Mouse (Mus musculus) forebrain, embryonic 16.5 days (tissue): Measurements from ENCODE around the gene Atp8b2. TPM values are rescaled to one million over a fixed set of nuclear protein-coding genes. Genes with fewer than 3 reads are reported as not detected.

Experiments
- ATAC-seq: fragments of 200-750 bp; cut with Nextera tagmentation; 2 replicates; pipeline ENCODE4 v1.8.0; 2017; ENCODE audit warnings: mild to moderate bottlenecking, moderate library complexity
- H3K27ac ChIP-seq: fragments of 300-500 bp; sonication (generic); 2 replicates; pipeline ENCODE4 v1.5.1; 2014; ENCODE audit warnings: low read length, control low read depth
- H3K27me3 ChIP-seq: fragments of 300-500 bp; sonication (generic); replicated peaks from 2 replicates; pipeline ENCODE4 v1.6.1; 2014; ENCODE audit warnings: low read length; ENCODE audit not compliant: control insufficient read depth, insufficient read depth
- H3K36me3 ChIP-seq: fragments of 300-500 bp; sonication (generic); 2 replicates; pipeline ENCODE4 v1.6.1; 2014; ENCODE audit not compliant: control insufficient read depth, insufficient read depth
- H3K4me1 ChIP-seq: fragments of 300-500 bp; sonication (generic); replicated peaks from 2 replicates; pipeline ENCODE4 v1.6.1; 2014; ENCODE audit warnings: low read length; ENCODE audit not compliant: control insufficient read depth, insufficient read depth
- H3K4me2 ChIP-seq: fragments of 300-500 bp; sonication (generic); 2 replicates; pipeline ENCODE4 v1.6.1; 2014; ENCODE audit warnings: mild to moderate bottlenecking, low read length, control low read depth
- H3K4me3 ChIP-seq: fragments of 300-500 bp; sonication (generic); replicated peaks from 2 replicates; pipeline ENCODE4 v1.5.1; 2014; ENCODE audit warnings: mild to moderate bottlenecking, low read length, control low read depth
- H3K9ac ChIP-seq: fragments of 300-500 bp; sonication (generic); replicated peaks from 2 replicates; pipeline ENCODE4 v1.6.1; 2014; ENCODE audit warnings: low read depth, low read length, control low read depth
- H3K9me3 ChIP-seq: fragments of 300-500 bp; sonication (generic); 2 replicates; pipeline ENCODE4 v1.6.1; 2016; ENCODE audit warnings: low read length; ENCODE audit not compliant: control insufficient read depth
- WGBS: fragments of 180-500 bp; shearing (Covaris S2); extraction: QIAGEN DNeasy Blood & Tissue Kit; methylation state at CpG from one replicate; pipeline ENCODE4 v1.1.7; 2014; 5-methylcytosine and 5-hydroxymethylcytosine counted together
- polyA plus RNA-seq: library from polyadenylated mRNA; unstranded; fragments of >200 nt; fragmentation: Nextera tagmentation; extraction: Ambion mirVana; gene quantifications from 2 replicates; pipeline ENCODE4 v1.2.1, GENCODE M21; 2015

The Atp8b2 gene
- 11.0 and 14.1 TPM in 2 replicates for polyA plus RNA-seq

DNA sequence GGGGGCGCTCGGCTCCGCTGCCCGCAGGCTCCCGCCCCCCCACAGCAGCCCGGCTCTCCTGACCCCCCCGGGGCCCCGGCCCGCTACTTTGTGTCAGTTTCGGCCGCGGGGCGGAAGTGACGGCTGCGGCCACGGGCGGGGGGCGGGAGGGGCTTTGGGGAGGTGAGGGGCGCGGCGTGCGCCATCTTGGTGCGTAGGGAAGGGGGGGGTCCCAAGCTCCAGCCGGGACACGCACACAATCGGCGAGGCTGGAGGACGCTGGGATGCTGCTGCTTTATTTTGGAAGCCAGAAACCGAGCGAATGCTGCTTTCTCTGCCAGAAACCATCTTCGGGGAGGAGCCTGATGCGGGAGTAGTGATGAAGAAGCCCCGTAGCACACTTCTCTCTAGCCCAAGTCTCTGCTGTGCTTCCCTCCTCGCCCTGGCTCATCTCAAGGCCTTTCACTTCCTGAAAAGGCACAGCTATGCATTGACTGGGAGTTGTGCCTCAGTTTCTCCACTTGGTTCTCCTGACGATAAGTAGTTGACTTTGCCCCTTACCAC, at the start of gene Atp8b2:
Gene Atp8b2 (minus strand): TSS at position 288 of the 543 bp plus-strand sequence.
- H3K27me3 ChIP-seq, result no peaks in the 10 kb centered on the region
- ATAC-seq, result peak; percentile 76
- H3K9ac ChIP-seq, result peak within 1 kb of the TSS; percentile 96
- H3K4me1 ChIP-seq, result peaks cover 49% of the 10 kb centered on the region
- H3K4me3 ChIP-seq, result peak within 1 kb of the TSS; percentile 80
- no peaks in the 10 kb centered on the region for H3K9me3 ChIP-seq
- H3K4me2 ChIP-seq, result peak within 1 kb of the TSS; percentile 93
- WGBS, result 0% methylated on average over 25 of the region's 35 CpGs
- no peaks in the 10 kb centered on the region for H3K36me3 ChIP-seq
- peak within 1 kb of the TSS; percentile 90 for H3K27ac ChIP-seq

DNA sequence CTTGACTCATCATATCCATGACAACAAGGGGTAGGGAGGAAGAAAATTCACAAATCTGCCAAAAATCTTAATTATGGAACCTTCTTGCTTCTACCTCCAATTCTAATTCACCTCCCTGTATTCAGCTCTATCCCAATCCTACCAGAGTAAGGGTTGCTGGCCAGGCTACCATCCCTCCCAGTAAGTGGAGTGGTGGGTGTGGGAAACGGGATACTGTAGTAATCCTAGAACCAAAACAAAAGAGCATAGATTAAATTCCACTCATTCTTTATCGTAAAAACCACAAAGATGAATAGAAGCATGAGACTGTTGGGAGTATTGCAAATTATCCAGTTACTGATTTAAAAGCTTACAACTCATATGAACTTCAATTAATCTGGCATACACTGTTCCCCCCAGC, 47.0 kb upstream of the Atp8b2 start:
- H3K4me2 ChIP-seq, result no peak overlapping the region
- peaks cover 71% of the 10 kb centered on the region for H3K36me3 ChIP-seq
- H3K4me3 ChIP-seq, result no peak overlapping the region
- no peaks in the 10 kb centered on the region for H3K27me3 ChIP-seq
- no peaks in the 10 kb centered on the region for H3K4me1 ChIP-seq
- ATAC-seq, result no peak
- H3K9ac ChIP-seq, result no peak overlapping the region
- H3K9me3 ChIP-seq, result no peaks in the 10 kb centered on the region
- no peak overlapping the region for H3K27ac ChIP-seq
- 93% methylated on average over 2 of the region's 2 CpGs for WGBS

- no peak for ATAC-seq
- H3K4me3 ChIP-seq, result no peak overlapping the region
- H3K4me2 ChIP-seq, result no peak overlapping the region
- no peak overlapping the region for H3K9ac ChIP-seq
- 72% methylated on average over 3 of the region's 3 CpGs for WGBS
- H3K4me1 ChIP-seq, result peaks cover 2% of the 10 kb centered on the region
- peaks cover 46% of the 10 kb centered on the region for H3K36me3 ChIP-seq
- no peak overlapping the region for H3K27ac ChIP-seq
- no peaks in the 10 kb centered on the region for H3K9me3 ChIP-seq
- H3K27me3 ChIP-seq, result no peaks in the 10 kb centered on the region
Measured at GRCm38 (mm10) chr3:90004091-90004796, 40.9 kb upstream of the Atp8b2 start.

DNA sequence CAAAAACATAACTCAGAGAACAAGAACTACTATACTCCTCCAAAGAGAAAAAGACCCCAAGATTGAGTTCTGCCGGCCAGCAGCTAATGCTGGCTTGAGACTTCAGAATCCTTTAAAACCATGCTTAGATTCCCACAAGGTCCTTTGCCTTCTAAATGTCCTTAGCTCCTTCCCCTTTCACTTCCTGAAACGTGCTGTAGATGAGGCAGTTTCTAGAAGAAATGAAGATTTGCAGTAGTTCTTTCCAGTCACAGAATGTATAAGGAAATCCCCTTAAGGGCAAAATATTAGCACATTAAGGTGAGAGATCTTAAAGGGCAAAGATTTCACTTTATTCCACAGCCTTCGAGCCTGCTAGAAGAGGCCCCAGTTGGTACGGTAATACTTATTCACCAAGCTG, 36.5 kb upstream of the Atp8b2 start:
- ATAC-seq, result no peak
- Histone ChIP-seq H3K4me3 (no peak overlapping the region), H3K36me3 (peaks cover 19% of the 10 kb centered on the region), H3K9me3 (no peaks in the 10 kb centered on the region), H3K4me1 (peaks cover 17% of the 10 kb centered on the region), H3K27me3 (no peaks in the 10 kb centered on the region), H3K4me2 (no peak overlapping the region), H3K27ac (no peak overlapping the region), H3K9ac (no peak overlapping the region)
- WGBS, result 84% methylated on average over 4 of the region's 4 CpGs

- ATAC-seq, result no peak
- H3K36me3 ChIP-seq, result peaks cover 19% of the 10 kb centered on the region
Measured at GRCm38 (mm10) chr3:89999090-89999489, 35.8 kb upstream of the Atp8b2 start.

DNA sequence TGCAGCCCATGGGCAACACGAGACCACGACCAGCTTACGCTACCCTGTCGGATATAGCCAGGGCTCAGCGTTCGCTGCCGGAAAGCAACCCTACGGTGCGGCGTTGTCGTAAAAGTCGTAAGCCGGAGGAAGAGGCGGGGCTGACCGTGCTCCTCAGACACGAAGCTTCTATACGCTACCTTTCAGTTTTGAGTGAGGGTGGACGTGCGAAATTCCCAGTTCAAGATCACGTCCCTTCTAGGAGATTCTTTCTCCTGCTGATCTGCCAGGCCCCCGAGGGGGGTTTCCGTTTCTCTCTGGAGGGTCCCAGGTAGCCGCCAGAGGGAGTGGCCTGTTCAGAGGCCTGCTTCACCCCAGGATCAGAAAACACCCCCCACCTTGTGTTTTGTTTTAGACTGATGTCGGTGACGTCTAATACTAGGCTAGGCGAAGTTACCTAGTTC, 35.3 kb upstream of the Atp8b2 start, which contains the start of gene Hax1:
Gene Hax1 (minus strand): TSS at position 169 of the 443 bp plus-strand sequence.
- Histone ChIP-seq H3K4me2 (peak within 1 kb of the TSS; percentile 96), H3K9me3 (no peaks in the 10 kb centered on the region), H3K36me3 (peaks cover 19% of the 10 kb centered on the region), H3K27me3 (no peaks in the 10 kb centered on the region), H3K9ac (peak within 1 kb of the TSS; percentile 59), H3K4me3 (peak within 1 kb of the TSS; percentile 85), H3K27ac (peak within 1 kb of the TSS; percentile 79), H3K4me1 (peaks cover 17% of the 10 kb centered on the region)
- peak; percentile 96 for ATAC-seq
- 0% methylated on average over 26 of the region's 26 CpGs for WGBS

More at GRCm38 (mm10) chr3:89999090-89999489, 35.8 kb upstream of the Atp8b2 start:
- peak overlapping the region; percentile 79 for H3K27ac ChIP-seq
- peaks cover 17% of the 10 kb centered on the region for H3K4me1 ChIP-seq
- 26% methylated on average over 8 of the region's 8 CpGs for WGBS
- H3K9ac ChIP-seq, result peak overlapping the region; percentile 59
- H3K27me3 ChIP-seq, result no peaks in the 10 kb centered on the region
- H3K9me3 ChIP-seq, result no peaks in the 10 kb centered on the region
- peak overlapping the region; percentile 96 for H3K4me2 ChIP-seq
- peak overlapping the region; percentile 85 for H3K4me3 ChIP-seq

GRCm38 (mm10) chr3:89997791-89998495, 34.6 kb upstream of the Atp8b2 start:
- 12% methylated on average over 21 of the region's 23 CpGs for WGBS
- peak overlapping the region; percentile 85 for H3K4me3 ChIP-seq
- H3K27me3 ChIP-seq, result no peaks in the 10 kb centered on the region
- peak overlapping the region; percentile 59 for H3K9ac ChIP-seq
- ATAC-seq, result peak; percentile 42
- peak overlapping the region; percentile 65 for H3K27ac ChIP-seq
- H3K9me3 ChIP-seq, result no peaks in the 10 kb centered on the region
- H3K4me2 ChIP-seq, result peak overlapping the region; percentile 96
- peaks cover 17% of the 10 kb centered on the region for H3K4me1 ChIP-seq
- peaks cover 16% of the 10 kb centered on the region for H3K36me3 ChIP-seq

GRCm38 (mm10) chr3:89994807-89995515, 31.7 kb upstream of the Atp8b2 start:
- 94% methylated on average over 5 of the region's 5 CpGs for WGBS
- ATAC-seq, result no peak
- no peak overlapping the region for H3K9ac ChIP-seq
- no peaks in the 10 kb centered on the region for H3K27me3 ChIP-seq
- H3K4me2 ChIP-seq, result no peak overlapping the region
- H3K4me1 ChIP-seq, result peaks cover 17% of the 10 kb centered on the region
- H3K36me3 ChIP-seq, result peaks cover 7% of the 10 kb centered on the region
- no peak overlapping the region for H3K27ac ChIP-seq
- H3K9me3 ChIP-seq, result no peaks in the 10 kb centered on the region
- H3K4me3 ChIP-seq, result no peak overlapping the region

DNA sequence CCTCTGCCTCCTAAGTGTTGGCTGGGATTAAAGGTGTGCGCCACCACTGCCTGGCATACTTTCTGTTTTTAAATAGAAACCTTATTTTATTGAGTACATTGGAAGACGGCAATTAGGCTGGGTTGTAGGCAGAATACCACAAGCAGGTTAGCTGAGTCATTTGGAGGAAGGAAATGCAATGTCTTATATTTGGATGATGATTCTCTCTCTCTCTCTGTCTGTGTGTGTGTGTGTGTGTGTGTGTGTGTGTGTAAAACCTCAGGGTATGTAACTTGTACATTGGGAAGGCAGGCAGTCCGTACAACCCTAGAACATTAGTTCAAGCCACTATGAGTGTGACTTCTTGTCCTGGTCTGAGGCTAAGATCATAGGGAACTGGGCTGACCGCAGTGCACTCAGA, 24.5 kb upstream of the Atp8b2 start:
- Histone ChIP-seq H3K4me1 (no peaks in the 10 kb centered on the region), H3K27ac (no peak overlapping the region), H3K9me3 (no peaks in the 10 kb centered on the region), H3K4me3 (no peak overlapping the region), H3K36me3 (no peaks in the 10 kb centered on the region), H3K27me3 (no peaks in the 10 kb centered on the region), H3K9ac (no peak overlapping the region), H3K4me2 (no peak overlapping the region)
- ATAC-seq, result no peak
- WGBS, result 95% methylated on average over 4 of the region's 4 CpGs
